Mouse (Mus musculus) cerebellum, adult 11 months (tissue): ENCODE data around the gene Tmem231.
A peak's percentile ranks its signal among the peaks of the same experiment; 100 is the strongest.

Source experiments
- DNase-seq: peaks from one replicate; pipeline ENCODE4 v3.0.0; 2022

The Tmem231 gene

GRCm38 (mm10) chr8:111902080-111902479 is 31.6 kb downstream of the Tmem231 start:
- no peak for DNase-seq

- DNase-seq = no peak
Observed at GRCm38 (mm10) chr8:111898586-111898985, 35.1 kb downstream of the Tmem231 start.

- no peak for DNase-seq
Observed at GRCm38 (mm10) chr8:111894955-111895354, 38.7 kb downstream of the Tmem231 start.

GRCm38 (mm10) chr8:111892615-111893014 is 41.1 kb downstream of the Tmem231 start:
- no peak for DNase-seq

- DNase-seq = no peak
Observed at GRCm38 (mm10) chr8:111891983-111892382, 41.7 kb downstream of the Tmem231 start.

GRCm38 (mm10) chr8:111890911-111891303 is 42.8 kb downstream of the Tmem231 start:
- no peak for DNase-seq

- DNase-seq = peak; percentile 49
Observed at GRCm38 (mm10) chr8:111889931-111890910, 43.5 kb downstream of the Tmem231 start.

- no peak for DNase-seq
Observed at GRCm38 (mm10) chr8:111888091-111888650, 45.5 kb downstream of the Tmem231 start.

- no peak for DNase-seq
Observed at GRCm38 (mm10) chr8:111887479-111887878, 46.2 kb downstream of the Tmem231 start.

- no peak for DNase-seq
Observed at GRCm38 (mm10) chr8:111883615-111884014, 50.1 kb downstream of the Tmem231 start.

GRCm38 (mm10) chr8:111881591-111881990 is 52.1 kb downstream of the Tmem231 start:
- peak; percentile 47 for DNase-seq

GRCm38 (mm10) chr8:111877711-111878110 is 56.0 kb downstream of the Tmem231 start:
- no peak for DNase-seq

GRCm38 (mm10) chr8:111876355-111876948 is 57.2 kb downstream of the Tmem231 start, which contains the start of gene Tmem170:
Gene Tmem170 (minus strand): TSS chr8:111876750.
- peak; percentile 99 for DNase-seq

GRCm38 (mm10) chr8:111875758-111876157 is 57.9 kb downstream of the Tmem231 start:
- peak; percentile 30 for DNase-seq

GRCm38 (mm10) chr8:111871278-111871677 is 62.4 kb downstream of the Tmem231 start:
- DNase-seq = no peak

GRCm38 (mm10) chr8:111870379-111870778 is 63.3 kb downstream of the Tmem231 start:
- no peak for DNase-seq

- no peak for DNase-seq
Observed at GRCm38 (mm10) chr8:111868664-111869063, 65.0 kb downstream of the Tmem231 start.

GRCm38 (mm10) chr8:111865857-111866256 is 67.8 kb downstream of the Tmem231 start:
- no peak for DNase-seq

GRCm38 (mm10) chr8:111865130-111865852 is 68.4 kb downstream of the Tmem231 start:
- no peak for DNase-seq

- no peak for DNase-seq
Observed at GRCm38 (mm10) chr8:111864648-111865047, 69.0 kb downstream of the Tmem231 start.

GRCm38 (mm10) chr8:111863280-111863679 is 70.4 kb downstream of the Tmem231 start:
- DNase-seq = no peak
